Mouse (Mus musculus): ENCODE measurements around the gene 4933406M09Rik.

The 4933406M09Rik gene

DNA sequence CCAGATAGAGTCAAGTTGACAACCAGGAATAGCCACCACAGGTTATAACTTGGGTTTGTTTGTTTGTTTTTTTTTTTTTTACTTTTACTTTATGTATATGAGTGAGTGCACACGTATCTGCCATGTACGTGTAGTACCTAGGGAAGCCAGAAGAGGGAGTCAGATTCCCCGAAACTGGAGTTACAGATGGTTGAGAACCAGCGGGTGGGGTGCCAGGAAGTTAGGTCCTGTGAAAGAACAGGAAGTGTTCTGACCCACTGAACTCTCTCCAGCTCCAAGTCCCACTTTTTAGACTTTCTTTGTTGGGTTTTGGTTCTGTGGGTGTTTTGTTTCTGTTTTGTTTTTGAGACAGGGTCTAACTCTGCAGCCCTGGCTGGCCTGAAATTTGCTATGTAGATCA lies 49.7 kb downstream of the 4933406M09Rik start:
- no peak for DNase-seq

DNA sequence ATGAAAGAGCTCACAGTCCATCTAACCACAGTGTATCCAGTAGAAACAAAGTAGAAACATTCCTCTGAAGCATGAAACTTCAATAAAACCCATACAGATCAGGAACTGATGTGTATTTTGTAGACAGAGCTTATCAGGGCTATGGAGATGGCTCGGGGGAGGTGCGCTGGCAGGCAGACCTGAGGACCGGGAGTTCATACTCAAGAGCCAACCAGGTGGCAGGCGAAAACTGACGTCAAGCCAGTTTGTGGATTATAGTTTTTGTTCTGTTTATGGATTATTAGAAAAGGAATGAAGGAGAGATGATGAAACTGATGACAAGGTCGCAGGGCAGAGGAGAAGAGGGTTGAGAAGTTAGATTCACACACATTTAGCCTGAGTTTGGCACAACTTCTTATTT lies 54.7 kb downstream of the 4933406M09Rik start:
- DNase-seq: no peak

Measured in cerebellum, adult 11 months (tissue).